Mouse (Mus musculus) hindbrain, embryonic 11.5 days (tissue): Measurements from ENCODE around the gene Lipe. TPM values are rescaled to one million over a fixed set of nuclear protein-coding genes. Genes with fewer than 3 reads are reported as not detected.

Experiments used
- ATAC-seq: fragments of 200-750 bp; cut with Nextera tagmentation; 2 replicates; pipeline ENCODE4 v1.8.0; 2017; ENCODE audit warnings: mild to moderate bottlenecking, moderate TSS enrichment, moderate library complexity; ENCODE audit not compliant: low FRiP score
- DNase-seq: peaks from one replicate; pipeline ENCODE4 v3.0.0-alpha.2; 2015; ENCODE audit warnings: low spot score
- H3K27ac ChIP-seq: fragments of 300-500 bp; sonication (generic); 2 replicates; pipeline ENCODE4 v1.5.1; 2014; ENCODE audit warnings: mild to moderate bottlenecking, low read depth, low read length
- H3K27me3 ChIP-seq: fragments of 300-500 bp; sonication (generic); 2 replicates; pipeline ENCODE4 v1.6.1; 2014; ENCODE audit warnings: mild to moderate bottlenecking, low read length, moderate library complexity, mixed read lengths; ENCODE audit not compliant: control insufficient read depth, insufficient read depth
- H3K36me3 ChIP-seq: fragments of 300-500 bp; sonication (generic); 2 replicates; pipeline ENCODE4 v1.6.1; 2014; ENCODE audit warnings: mild to moderate bottlenecking, low read length, moderate library complexity, mixed read lengths; ENCODE audit not compliant: control insufficient read depth, insufficient read depth
- H3K4me1 ChIP-seq: fragments of 300-500 bp; sonication (generic); replicated peaks from 2 replicates; pipeline ENCODE4 v1.6.1; 2014; ENCODE audit warnings: low read length, mixed read lengths; ENCODE audit not compliant: control insufficient read depth, insufficient read depth
- H3K4me2 ChIP-seq: fragments of 300-500 bp; sonication (generic); replicated peaks from 2 replicates; pipeline ENCODE4 v1.6.1; 2014; ENCODE audit warnings: mild to moderate bottlenecking, low read depth, low read length
- H3K4me3 ChIP-seq: fragments of 300-500 bp; sonication (generic); 2 replicates; pipeline ENCODE4 v1.5.1; 2014; ENCODE audit warnings: low read depth, low read length
- H3K9ac ChIP-seq: fragments of 300-500 bp; sonication (generic); 2 replicates; pipeline ENCODE4 v1.6.1; 2014; ENCODE audit warnings: low read depth, low read length
- H3K9me3 ChIP-seq: fragments of 300-500 bp; sonication (generic); 2 replicates; pipeline ENCODE4 v1.6.1; 2016; ENCODE audit warnings: low read length; ENCODE audit not compliant: control insufficient read depth
- whole genome bisulfite sequencing: fragments of 180-500 bp; shearing (Covaris S2); extraction: QIAGEN DNeasy Blood & Tissue Kit; methylation state at CpG from one replicate; pipeline ENCODE4 v1.1.7; 2014; 5-methylcytosine and 5-hydroxymethylcytosine counted together
- polyA plus RNA-seq: library from polyadenylated mRNA; unstranded; fragments of >200 nt; fragmentation: Nextera tagmentation; extraction: Ambion mirVana; gene quantifications from 2 replicates; pipeline ENCODE4 v1.2.1, GENCODE M21; 2014

Gene Lipe
- polyA plus RNA-seq, 1 experiment from 2014 or later, result 2.6 TPM

DNA sequence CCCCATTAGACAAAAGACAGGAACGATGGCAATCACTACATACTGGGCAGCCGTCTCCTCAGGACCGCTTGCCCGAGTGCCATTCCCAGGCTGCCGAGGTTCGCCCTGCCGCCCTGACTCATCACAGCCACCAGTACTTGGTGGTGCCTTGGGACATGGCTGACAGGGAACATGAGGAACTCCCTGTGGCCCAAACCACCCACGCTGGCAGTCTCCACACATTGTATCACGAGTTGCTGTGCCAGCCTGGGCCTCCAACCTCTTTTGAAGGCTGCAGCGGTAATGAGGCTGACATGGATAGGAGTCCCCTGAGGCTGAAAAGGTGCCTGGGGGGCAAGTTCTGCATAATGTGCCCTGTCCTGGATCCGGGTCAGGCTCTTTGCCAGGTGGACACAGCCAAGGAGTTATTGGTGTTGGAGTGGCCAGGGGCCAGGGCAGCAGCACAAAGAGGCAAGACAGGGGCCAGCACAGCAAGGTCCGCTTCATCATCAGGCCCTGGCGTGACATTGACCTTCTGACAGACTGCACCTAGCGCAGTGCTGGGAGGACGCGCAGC is 23.9 kb upstream of the Lipe start:
- Histone ChIP-seq H3K36me3 (no peaks in the 10 kb centered on the region), H3K27me3 (no peaks in the 10 kb centered on the region; the same call in 1 of the 2 replicates), H3K9me3 (no peaks in the 10 kb centered on the region), H3K27ac (no peak overlapping the region), H3K4me2 (no peak overlapping the region), H3K4me1 (no peaks in the 10 kb centered on the region), H3K4me3 (no peak overlapping the region), H3K9ac (no peak overlapping the region)
- 73% methylated on average over 16 of the region's 16 CpGs for WGBS
- ATAC-seq (no peak), DNase-seq (no peak)

DNA sequence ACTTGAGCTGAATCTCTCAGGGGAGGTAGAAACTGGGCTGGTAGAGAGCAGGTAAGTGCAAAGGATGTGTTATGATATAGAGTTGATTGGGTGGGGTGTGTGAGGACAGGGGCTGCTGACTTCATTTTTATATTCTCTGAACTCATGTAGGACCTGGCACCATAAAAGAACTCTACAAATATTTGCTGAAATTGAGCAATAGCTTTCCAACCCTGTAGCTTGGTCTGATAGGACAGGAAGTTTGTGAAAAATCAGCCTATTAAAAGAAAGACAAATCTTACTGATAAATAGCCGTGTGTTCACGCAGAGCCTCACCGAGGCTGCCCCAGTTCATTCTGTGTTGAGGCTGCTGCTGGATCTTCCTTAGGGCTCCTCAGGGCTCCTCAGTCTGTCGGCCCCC is 21.4 kb upstream of the Lipe start:
- H3K27me3 ChIP-seq, result no peaks in the 10 kb centered on the region; the same call in 1 of the 2 replicates
- H3K9me3 ChIP-seq, result no peaks in the 10 kb centered on the region
- no peak overlapping the region for H3K4me3 ChIP-seq
- ATAC-seq, result no peak
- no peak overlapping the region for H3K9ac ChIP-seq
- H3K36me3 ChIP-seq, result no peaks in the 10 kb centered on the region
- H3K4me1 ChIP-seq, result no peaks in the 10 kb centered on the region
- 89% methylated on average over 4 of the region's 4 CpGs for WGBS
- no peak overlapping the region for H3K4me2 ChIP-seq
- DNase-seq, result no peak
- H3K27ac ChIP-seq, result no peak overlapping the region

DNA sequence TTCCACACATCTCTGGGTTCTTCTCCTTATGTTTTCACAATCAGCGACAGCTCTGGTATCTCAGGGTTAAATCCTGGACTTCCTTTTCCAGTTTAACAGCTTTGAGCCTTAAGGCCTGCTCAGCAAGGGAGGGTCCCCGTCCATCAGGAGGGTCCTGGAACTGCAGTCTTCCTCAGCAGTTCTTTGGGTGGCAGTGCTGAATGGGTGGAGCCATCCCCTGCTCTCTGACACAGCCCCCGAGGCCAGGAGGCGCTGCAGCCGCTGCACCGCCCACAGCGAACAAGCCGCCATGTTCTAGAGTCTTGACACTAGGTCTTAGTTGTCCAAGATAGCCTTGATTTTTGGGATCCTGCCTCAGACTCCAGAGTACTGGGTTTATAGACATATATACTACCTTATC is 21.0 kb upstream of the Lipe start:
- Histone ChIP-seq H3K4me2 (no peak overlapping the region), H3K36me3 (no peaks in the 10 kb centered on the region), H3K4me3 (no peak overlapping the region), H3K27ac (no peak overlapping the region), H3K9ac (no peak overlapping the region), H3K9me3 (no peaks in the 10 kb centered on the region), H3K4me1 (no peaks in the 10 kb centered on the region), H3K27me3 (no peaks in the 10 kb centered on the region; the same call in 1 of the 2 replicates)
- DNase-seq (no peak), ATAC-seq (no peak)
- WGBS, result 78% methylated on average over 8 of the region's 8 CpGs

DNA sequence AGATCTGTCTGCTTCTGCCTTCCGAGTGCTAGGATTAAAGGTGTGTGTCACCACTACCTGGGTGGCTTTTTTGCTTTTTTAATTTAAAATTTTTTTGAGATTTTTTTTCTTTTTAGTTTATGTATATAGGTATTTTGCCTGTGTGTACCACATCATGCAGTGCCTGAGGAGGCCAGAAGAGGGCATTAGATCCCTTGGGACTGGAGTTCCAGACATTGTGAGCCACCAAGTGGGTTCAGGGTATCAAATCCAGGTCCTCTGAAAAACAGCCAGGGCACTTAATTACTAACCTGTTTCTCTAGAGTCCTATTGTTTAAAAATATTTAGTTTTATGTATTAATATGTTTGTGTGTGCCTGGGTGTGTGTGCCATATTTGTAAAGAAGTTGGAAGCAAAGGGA is 19.1 kb upstream of the Lipe start:
- no peaks in the 10 kb centered on the region; the same call in 1 of the 2 replicates for H3K27me3 ChIP-seq
- no peak overlapping the region for H3K4me3 ChIP-seq
- H3K4me2 ChIP-seq, result no peak overlapping the region
- no peak overlapping the region for H3K9ac ChIP-seq
- DNase-seq, result peak; percentile 45
- H3K9me3 ChIP-seq, result no peaks in the 10 kb centered on the region
- H3K36me3 ChIP-seq, result no peaks in the 10 kb centered on the region
- ATAC-seq, result no peak
- 87% methylated on average over 1 of the region's 1 CpGs for WGBS
- H3K4me1 ChIP-seq, result no peaks in the 10 kb centered on the region
- H3K27ac ChIP-seq, result no peak overlapping the region

DNA sequence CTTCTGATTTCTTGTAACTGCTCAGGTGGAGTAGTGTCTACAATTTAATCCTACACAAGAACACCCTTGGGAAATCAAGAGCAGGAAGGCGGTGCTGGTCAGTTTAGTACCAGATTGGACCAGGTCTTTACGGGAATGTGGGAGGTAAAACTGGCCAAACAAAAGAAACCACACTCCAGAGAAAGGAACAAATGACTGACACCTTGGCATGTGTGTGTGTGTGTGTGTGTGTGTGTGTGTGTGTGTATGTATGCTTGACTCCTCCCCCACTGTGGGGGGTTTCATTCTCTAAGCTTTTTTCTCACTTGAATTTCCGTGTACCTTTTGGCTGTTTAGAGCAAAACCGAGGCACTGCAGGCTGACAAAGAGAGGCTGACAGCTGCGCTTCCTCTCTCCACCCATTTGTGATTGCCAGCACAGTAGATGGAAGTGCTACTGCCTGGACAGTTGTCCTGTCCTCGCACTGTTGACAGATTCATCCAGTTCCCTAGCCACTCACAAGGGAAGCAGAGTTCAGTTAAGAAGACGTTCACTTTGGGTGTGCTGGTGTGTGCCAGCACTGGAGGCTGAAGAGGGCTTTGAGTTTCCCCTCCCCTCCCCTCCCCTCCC is 14.4 kb upstream of the Lipe start, which contains the start of gene Cxcl17:
Cxcl17 (minus strand) TSS at position 54 of the 609 bp plus-strand sequence.
- no peak within 1 kb of the TSS for H3K4me3 ChIP-seq
- DNase-seq (no peak), ATAC-seq (no peak)
- H3K4me1 ChIP-seq, result no peaks in the 10 kb centered on the region
- no peak within 1 kb of the TSS for H3K4me2 ChIP-seq
- H3K9ac ChIP-seq, result no peak within 1 kb of the TSS
- H3K27ac ChIP-seq, result no peak within 1 kb of the TSS
- 42% methylated on average over 7 of the region's 7 CpGs for WGBS
- H3K27me3 ChIP-seq, result no peaks in the 10 kb centered on the region
- H3K36me3 ChIP-seq, result no peaks in the 10 kb centered on the region
- H3K9me3 ChIP-seq, result no peaks in the 10 kb centered on the region

DNA sequence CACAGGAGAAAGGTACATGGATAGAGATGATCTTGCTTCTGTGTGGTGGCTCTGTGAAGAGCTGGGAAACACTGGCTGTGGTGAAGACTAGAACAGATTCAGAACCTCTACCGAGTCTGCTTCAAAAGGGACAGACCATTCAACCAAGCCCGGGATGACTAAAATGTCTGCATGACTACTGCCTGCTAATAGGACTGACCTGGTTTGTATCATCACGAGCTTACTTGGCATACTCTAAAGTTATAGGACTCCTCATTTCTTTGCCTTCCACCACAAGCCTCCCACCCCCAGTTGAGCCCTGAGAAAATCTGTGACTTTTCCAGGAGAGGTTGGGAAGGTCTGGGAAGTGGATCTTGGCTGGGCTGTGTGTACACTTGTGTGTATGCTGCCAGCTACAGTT is 13.4 kb upstream of the Lipe start:
- Histone ChIP-seq H3K9me3 (no peaks in the 10 kb centered on the region), H3K4me2 (no peak overlapping the region), H3K27ac (no peak overlapping the region), H3K4me3 (no peak overlapping the region), H3K36me3 (no peaks in the 10 kb centered on the region), H3K9ac (no peak overlapping the region), H3K27me3 (no peaks in the 10 kb centered on the region), H3K4me1 (no peaks in the 10 kb centered on the region)
- ATAC-seq (no peak), DNase-seq (no peak)
- 89% methylated on average over 3 of the region's 3 CpGs for WGBS

DNA sequence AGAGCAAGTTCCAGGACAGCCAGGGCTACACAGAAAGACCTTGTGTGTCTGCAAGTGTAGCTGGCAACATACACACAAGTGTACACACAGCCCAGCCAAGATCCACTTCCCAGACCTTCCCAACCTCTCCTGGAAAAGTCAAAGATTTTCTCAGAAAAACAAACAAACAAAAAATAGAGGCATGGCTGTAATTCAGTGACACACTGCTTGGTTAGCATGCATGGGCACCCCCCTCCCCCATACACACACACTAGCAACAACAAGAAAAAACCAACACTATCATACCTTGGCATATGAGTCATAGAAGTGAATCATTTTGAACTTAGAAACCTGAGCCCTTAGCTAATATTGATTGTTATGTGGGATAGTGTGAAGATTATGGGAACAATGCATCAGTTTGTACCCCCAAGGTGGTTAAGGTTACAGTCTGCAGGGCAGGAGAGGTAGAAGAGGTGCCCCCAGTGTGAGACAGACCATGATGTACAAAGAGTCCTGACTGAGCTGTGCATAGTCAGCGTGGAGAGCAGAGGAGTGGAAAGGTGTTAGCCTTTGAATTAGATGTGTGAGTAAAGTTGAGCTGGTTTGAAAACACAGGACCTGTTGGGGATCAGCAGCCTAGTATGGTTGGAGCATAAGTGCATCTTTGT is 12.6 kb upstream of the Lipe start:
- no peaks in the 10 kb centered on the region for H3K4me1 ChIP-seq
- no peak overlapping the region for H3K9ac ChIP-seq
- no peak overlapping the region for H3K4me2 ChIP-seq
- no peak overlapping the region for H3K27ac ChIP-seq
- no peaks in the 10 kb centered on the region for H3K9me3 ChIP-seq
- H3K27me3 ChIP-seq, result no peaks in the 10 kb centered on the region
- no peak overlapping the region for H3K4me3 ChIP-seq
- WGBS, result 69% methylated on average over 1 of the region's 1 CpGs
- DNase-seq (no peak), ATAC-seq (no peak)
- no peaks in the 10 kb centered on the region for H3K36me3 ChIP-seq

DNA sequence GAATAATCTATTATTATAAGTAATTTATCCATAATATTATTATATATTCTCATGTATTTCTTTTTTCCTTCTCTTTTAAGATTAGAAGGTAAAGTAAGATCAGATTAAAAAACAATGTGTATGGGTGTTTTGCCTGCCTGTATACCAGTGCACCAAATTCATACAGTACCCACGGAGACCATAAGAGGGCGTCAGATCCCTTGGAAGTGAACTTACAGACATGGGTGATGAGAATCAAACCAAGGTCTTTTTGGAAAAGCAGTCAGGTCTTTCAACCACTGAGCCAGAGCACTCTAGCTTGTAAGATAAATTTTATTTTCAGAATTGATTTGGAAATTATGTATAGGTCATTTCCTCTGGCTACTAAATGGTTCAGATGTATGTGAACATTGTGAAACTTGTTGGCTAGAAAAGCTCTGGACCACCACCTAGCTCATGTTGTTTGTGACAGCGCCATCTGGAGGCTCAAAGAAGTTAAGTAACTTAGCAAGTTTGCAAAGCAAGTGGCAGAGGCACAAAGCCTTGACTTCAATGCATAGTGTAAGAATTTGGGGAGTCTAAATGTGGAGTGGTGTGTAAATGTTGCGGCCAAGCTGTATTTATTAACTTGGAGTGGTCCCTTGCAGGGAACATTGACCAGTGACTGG is 10.7 kb upstream of the Lipe start:
- DNase-seq (peak; percentile 39), ATAC-seq (no peak)
- Histone ChIP-seq H3K9me3 (no peaks in the 10 kb centered on the region), H3K27me3 (no peaks in the 10 kb centered on the region), H3K36me3 (no peaks in the 10 kb centered on the region), H3K27ac (no peak overlapping the region), H3K4me1 (no peaks in the 10 kb centered on the region), H3K4me2 (no peak overlapping the region), H3K4me3 (no peak overlapping the region), H3K9ac (no peak overlapping the region)
- WGBS, result 46% methylated on average over 4 of the region's 4 CpGs
